Mouse (Mus musculus): ENCODE measurements around the gene Atp2b4.

GRCm38 (mm10) chr1:133809376-133809775 is 8.5 kb upstream of the Atp2b4 start:
- TF ChIP-seq EP300 (IDR thresholded peaks at IDR 0.05; ENCODE audit: low read depth in 1 of 2, low read length in 2 of 2) (no peak), CTCF (IDR thresholded peaks at IDR 0.05 in 2 of 3, conservative IDR thresholded peaks at IDR 0.05 in 1 of 3; ENCODE audit: control insufficient read depth in 1 of 3, insufficient read depth in 1 of 3, low read depth in 2 of 3, low read length in 3 of 3, poor library complexity in 1 of 3, severe bottlenecking in 1 of 3) (no peak), POLR2A (IDR thresholded peaks at IDR 0.05; ENCODE audit: control insufficient read depth in 1 of 2, insufficient read depth in 1 of 2, low read depth in 1 of 2, low read length in 2 of 2, poor library complexity in 1 of 2) (no peak), TAL1 (IDR thresholded peaks at IDR 0.05; ENCODE audit: low read length) (no peak), E2F4 (IDR thresholded peaks at IDR 0.05; ENCODE audit: borderline replicate concordance, low read depth, low read length) (no peak)

Measured in MEL (cell line).